Mouse (Mus musculus): Measurements from ENCODE around the gene Ktn1. TPM values are rescaled to one million over a fixed set of nuclear protein-coding genes. Genes with fewer than 3 reads are reported as not detected.

The Ktn1 gene
- polyA plus RNA-seq, 1 experiment from 2014 or later = 69.0 TPM

DNA sequence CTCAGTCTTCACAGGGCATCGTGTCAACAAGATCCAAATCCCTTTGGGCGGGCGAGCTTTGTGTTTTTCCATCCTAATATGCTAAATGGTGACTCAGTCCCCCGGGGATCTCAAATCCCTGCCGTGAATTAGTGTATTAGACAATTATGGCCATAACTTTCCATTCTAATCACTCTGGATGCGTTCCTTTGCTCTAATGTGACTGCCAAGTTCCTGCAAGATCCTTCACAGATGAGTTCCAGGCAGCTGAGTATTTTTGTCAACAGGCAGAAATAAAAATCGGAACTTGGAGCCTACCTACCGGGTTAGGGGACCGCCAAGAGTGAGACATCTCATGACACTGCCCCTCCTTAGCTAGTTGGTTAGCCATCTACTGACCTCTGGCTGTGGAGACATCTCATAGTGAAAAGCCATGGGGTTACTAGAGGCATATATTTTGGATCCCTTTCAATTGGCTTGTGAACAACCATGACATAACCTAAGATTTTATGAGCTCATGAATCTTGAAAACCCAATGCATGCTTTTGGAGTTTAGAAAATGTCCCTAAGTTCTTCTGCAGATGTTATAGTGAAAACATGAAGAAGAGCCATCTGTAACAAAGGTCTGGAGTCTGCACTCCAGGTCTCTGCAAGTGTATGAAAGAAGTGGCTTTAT, 108.3 kb downstream of the Ktn1 start:
- ATAC-seq (replicated peaks; ENCODE audit: low FRiP score, low read depth) = no peak
- Histone ChIP-seq H3K27ac (no peak overlapping the region), H3K4me2 (ENCODE audit: low read length) (no peak overlapping the region), H3K4me3 (replicated peaks; ENCODE audit: low read depth, low read length) (no peak overlapping the region), H3K9me3 (replicated peaks; ENCODE audit: low read length) (no peaks in the 10 kb centered on the region), H3K9ac (ENCODE audit: low read depth, low read length) (no peak overlapping the region), H3K36me3 (ENCODE audit: insufficient read depth, low read length) (no peaks in the 10 kb centered on the region), H3K27me3 (ENCODE audit: insufficient read depth, low read length) (no peaks in the 10 kb centered on the region), H3K4me1 (replicated peaks; ENCODE audit: insufficient read depth, low read length) (no peaks in the 10 kb centered on the region; the same call in 1 of the 2 replicates)
- TF ChIP-seq CTCF (IDR thresholded peaks at IDR 0.05; ENCODE audit: low read depth) = no peak
- DNase-seq (ENCODE audit: low spot score) = peak; percentile 67
- whole genome bisulfite sequencing = 73% methylated on average over 9 of the region's 9 CpGs

DNA sequence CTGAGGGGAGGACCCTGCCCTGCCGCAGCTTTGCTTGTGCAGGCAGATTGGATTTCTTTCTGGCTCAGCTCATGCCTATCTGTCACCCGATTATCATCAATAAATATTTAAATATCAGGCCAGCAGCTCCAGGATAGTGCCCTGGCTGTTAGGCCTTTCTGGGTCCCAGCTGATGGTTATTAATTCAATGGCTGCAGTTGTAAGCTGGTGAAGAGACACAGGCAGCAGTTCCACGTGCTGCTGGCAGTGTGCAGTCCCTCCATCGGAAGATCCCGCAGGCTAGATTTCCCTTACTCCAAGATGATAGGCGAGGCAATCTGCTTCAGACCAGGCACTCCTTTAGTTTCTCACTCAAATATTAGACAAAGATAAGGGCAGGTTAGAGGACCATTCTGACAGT, 116.9 kb downstream of the Ktn1 start:
- Histone ChIP-seq H3K27ac (no peak overlapping the region), H3K4me2 (ENCODE audit: low read length) (no peak overlapping the region), H3K9me3 (replicated peaks; ENCODE audit: low read length) (no peaks in the 10 kb centered on the region), H3K27me3 (ENCODE audit: insufficient read depth, low read length) (no peaks in the 10 kb centered on the region), H3K9ac (ENCODE audit: low read depth, low read length) (no peak overlapping the region), H3K4me3 (replicated peaks; ENCODE audit: low read depth, low read length) (no peak overlapping the region), H3K4me1 (replicated peaks; ENCODE audit: insufficient read depth, low read length) (no peaks in the 10 kb centered on the region), H3K36me3 (ENCODE audit: insufficient read depth, low read length) (no peaks in the 10 kb centered on the region)
- no peak for DNase-seq (ENCODE audit: low spot score)
- WGBS = 49% methylated on average over 6 of the region's 6 CpGs
- no peak for ATAC-seq (replicated peaks; ENCODE audit: low FRiP score, low read depth)
- TF ChIP-seq CTCF (IDR thresholded peaks at IDR 0.05; ENCODE audit: low read depth) = no peak

DNA sequence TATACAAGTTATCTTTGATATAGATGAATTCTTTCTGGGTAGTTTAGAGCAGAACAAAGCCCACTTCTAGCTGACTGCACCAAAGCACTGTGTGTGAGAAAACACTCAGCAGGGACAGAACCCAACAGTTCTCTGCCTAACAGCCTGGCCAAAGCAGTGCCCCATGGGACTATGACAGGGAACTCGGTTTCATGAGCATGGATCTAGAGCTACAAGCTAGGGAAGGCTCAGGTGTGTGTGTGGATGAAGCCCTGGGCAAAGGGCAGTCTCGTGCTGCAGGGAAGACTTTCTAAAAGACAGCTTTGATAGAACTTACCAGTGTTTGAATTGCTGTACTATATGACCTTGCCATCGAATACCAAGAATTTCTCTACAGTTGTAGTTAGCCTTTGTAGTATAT, 117.5 kb downstream of the Ktn1 start:
- H3K4me3 ChIP-seq (replicated peaks; ENCODE audit: low read depth, low read length) = no peak overlapping the region
- H3K4me1 ChIP-seq (replicated peaks; ENCODE audit: insufficient read depth, low read length) = no peaks in the 10 kb centered on the region
- no peaks in the 10 kb centered on the region for H3K36me3 ChIP-seq (ENCODE audit: insufficient read depth, low read length)
- DNase-seq (ENCODE audit: low spot score) (no peak), ATAC-seq (replicated peaks; ENCODE audit: low FRiP score, low read depth) (no peak)
- H3K9me3 ChIP-seq (replicated peaks; ENCODE audit: low read length) = no peaks in the 10 kb centered on the region
- no peak overlapping the region for H3K4me2 ChIP-seq (ENCODE audit: low read length)
- no peak overlapping the region for H3K9ac ChIP-seq (ENCODE audit: low read depth, low read length)
- WGBS = 75% methylated on average over 3 of the region's 3 CpGs
- TF ChIP-seq CTCF (IDR thresholded peaks at IDR 0.05; ENCODE audit: low read depth) = no peak
- no peaks in the 10 kb centered on the region for H3K27me3 ChIP-seq (ENCODE audit: insufficient read depth, low read length)
- H3K27ac ChIP-seq = no peak overlapping the region

DNA sequence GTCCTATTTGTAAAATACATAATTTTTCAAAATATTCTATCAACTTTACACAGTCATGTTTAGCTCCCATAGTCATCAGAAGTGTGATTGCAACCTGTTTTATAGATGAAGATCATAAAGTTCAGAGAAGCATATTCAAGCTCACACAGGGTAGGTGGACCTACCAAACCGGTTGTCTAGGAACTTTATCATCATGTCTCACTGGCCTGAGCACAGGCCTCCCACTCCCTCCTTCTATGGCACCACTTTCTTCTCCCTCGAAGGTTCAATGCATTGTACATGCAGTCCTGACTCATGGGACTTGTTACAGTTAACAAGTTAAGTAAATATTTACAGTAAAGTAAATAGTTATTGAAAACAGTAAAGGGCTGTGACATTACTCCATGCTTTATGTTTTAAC, 118.1 kb downstream of the Ktn1 start:
- ATAC-seq (replicated peaks; ENCODE audit: low FRiP score, low read depth) = no peak
- no peaks in the 10 kb centered on the region for H3K36me3 ChIP-seq (ENCODE audit: insufficient read depth, low read length)
- WGBS = 49% methylated on average over 2 of the region's 2 CpGs
- no peak overlapping the region for H3K9ac ChIP-seq (ENCODE audit: low read depth, low read length)
- TF ChIP-seq CTCF (IDR thresholded peaks at IDR 0.05; ENCODE audit: low read depth) = no peak
- no peaks in the 10 kb centered on the region for H3K4me1 ChIP-seq (replicated peaks; ENCODE audit: insufficient read depth, low read length)
- no peak overlapping the region for H3K27ac ChIP-seq
- no peaks in the 10 kb centered on the region for H3K27me3 ChIP-seq (ENCODE audit: insufficient read depth, low read length)
- no peak overlapping the region for H3K4me3 ChIP-seq (replicated peaks; ENCODE audit: low read depth, low read length)
- H3K4me2 ChIP-seq (ENCODE audit: low read length) = no peak overlapping the region
- no peak for DNase-seq (ENCODE audit: low spot score)
- H3K9me3 ChIP-seq (replicated peaks; ENCODE audit: low read length) = no peaks in the 10 kb centered on the region

DNA sequence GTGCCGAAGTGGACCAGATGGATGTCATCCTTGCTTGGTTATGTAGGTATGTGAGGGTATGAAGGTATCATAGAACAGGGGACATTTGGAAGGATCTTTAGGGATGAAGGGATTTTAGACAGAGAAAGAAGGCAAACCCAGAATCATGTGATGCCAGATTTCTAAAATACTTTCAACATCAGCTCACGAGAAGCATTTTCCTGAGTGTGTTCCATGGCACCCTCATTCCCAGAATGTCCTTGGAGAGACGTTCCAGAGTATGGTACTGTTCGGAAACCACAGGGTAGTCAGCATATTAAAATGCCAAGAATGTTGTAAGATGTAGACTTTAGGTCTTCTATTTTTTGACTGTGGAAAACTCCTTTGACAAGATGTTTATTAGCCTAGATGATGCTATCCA, 123.2 kb downstream of the Ktn1 start:
- no peak for TF ChIP-seq CTCF (IDR thresholded peaks at IDR 0.05; ENCODE audit: low read depth)
- no peak overlapping the region for H3K9ac ChIP-seq (ENCODE audit: low read depth, low read length)
- no peaks in the 10 kb centered on the region for H3K27me3 ChIP-seq (ENCODE audit: insufficient read depth, low read length)
- H3K4me2 ChIP-seq (ENCODE audit: low read length) = no peak overlapping the region
- no peaks in the 10 kb centered on the region for H3K4me1 ChIP-seq (replicated peaks; ENCODE audit: insufficient read depth, low read length)
- DNase-seq (ENCODE audit: low spot score) (no peak), ATAC-seq (replicated peaks; ENCODE audit: low FRiP score, low read depth) (no peak)
- H3K36me3 ChIP-seq (ENCODE audit: insufficient read depth, low read length) = no peaks in the 10 kb centered on the region
- 81% methylated on average over 4 of the region's 4 CpGs for WGBS
- no peak overlapping the region for H3K4me3 ChIP-seq (replicated peaks; ENCODE audit: low read depth, low read length)
- no peak overlapping the region for H3K27ac ChIP-seq
- H3K9me3 ChIP-seq (replicated peaks; ENCODE audit: low read length) = no peaks in the 10 kb centered on the region

DNA sequence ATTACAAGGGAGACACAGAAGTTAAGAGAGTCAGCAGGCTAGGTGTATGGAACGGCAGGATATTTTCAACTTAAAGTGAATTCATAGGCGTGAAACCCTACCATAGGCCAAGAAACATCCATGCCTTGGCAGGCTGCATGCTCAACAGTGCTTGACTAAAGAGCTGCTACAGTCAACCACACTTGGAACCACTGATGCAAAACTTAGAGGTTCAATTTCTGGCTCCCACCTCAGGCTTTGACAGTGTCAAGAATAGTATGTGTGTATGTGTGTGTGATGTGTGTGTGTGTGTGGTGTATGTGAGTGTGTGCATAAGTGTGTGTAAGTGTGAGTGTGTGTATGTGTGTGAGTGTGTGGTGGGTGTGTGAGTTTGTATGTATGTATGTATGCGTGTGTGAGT, 127.3 kb downstream of the Ktn1 start:
- Histone ChIP-seq H3K4me2 (ENCODE audit: low read length) (no peak overlapping the region), H3K4me3 (replicated peaks; ENCODE audit: low read depth, low read length) (no peak overlapping the region), H3K9ac (ENCODE audit: low read depth, low read length) (no peak overlapping the region), H3K9me3 (replicated peaks; ENCODE audit: low read length) (no peaks in the 10 kb centered on the region), H3K27ac (no peak overlapping the region), H3K36me3 (ENCODE audit: insufficient read depth, low read length) (no peaks in the 10 kb centered on the region), H3K4me1 (replicated peaks; ENCODE audit: insufficient read depth, low read length) (no peaks in the 10 kb centered on the region), H3K27me3 (ENCODE audit: insufficient read depth, low read length) (no peaks in the 10 kb centered on the region)
- DNase-seq (ENCODE audit: low spot score) = peak; percentile 27
- ATAC-seq (replicated peaks; ENCODE audit: low FRiP score, low read depth) = no peak; the same call in 1 of the 2 replicates
- no peak for TF ChIP-seq CTCF (IDR thresholded peaks at IDR 0.05; ENCODE audit: low read depth)
- 67% methylated on average over 3 of the region's 3 CpGs for WGBS
